Mouse (Mus musculus) gastrocnemius, postnatal 36 days (tissue): ENCODE measurements around the gene Grn. TPM values are rescaled to one million over a fixed set of nuclear protein-coding genes. Genes with fewer than 3 reads are reported as not detected.

Experiments
- DNase-seq, 2 experiments: peaks; one replicate each; pipeline ENCODE4 v3.0.0; 2022
- intact Hi-C: fragments of 180-260 bp; cut with DNase I; formaldehyde crosslinking; loops from one replicate; pipeline ENCODE4 v1.15.1; 2025
- total RNA-seq, 2 experiments: library from RNA; stranded (reverse); gene quantifications; 2 replicates each; pipeline ENCODE4 v1.2.3; 2021

Gene Grn
- total RNA-seq, 2 experiments from 2014 or later, result 23.5 to 24.8 TPM

DNA sequence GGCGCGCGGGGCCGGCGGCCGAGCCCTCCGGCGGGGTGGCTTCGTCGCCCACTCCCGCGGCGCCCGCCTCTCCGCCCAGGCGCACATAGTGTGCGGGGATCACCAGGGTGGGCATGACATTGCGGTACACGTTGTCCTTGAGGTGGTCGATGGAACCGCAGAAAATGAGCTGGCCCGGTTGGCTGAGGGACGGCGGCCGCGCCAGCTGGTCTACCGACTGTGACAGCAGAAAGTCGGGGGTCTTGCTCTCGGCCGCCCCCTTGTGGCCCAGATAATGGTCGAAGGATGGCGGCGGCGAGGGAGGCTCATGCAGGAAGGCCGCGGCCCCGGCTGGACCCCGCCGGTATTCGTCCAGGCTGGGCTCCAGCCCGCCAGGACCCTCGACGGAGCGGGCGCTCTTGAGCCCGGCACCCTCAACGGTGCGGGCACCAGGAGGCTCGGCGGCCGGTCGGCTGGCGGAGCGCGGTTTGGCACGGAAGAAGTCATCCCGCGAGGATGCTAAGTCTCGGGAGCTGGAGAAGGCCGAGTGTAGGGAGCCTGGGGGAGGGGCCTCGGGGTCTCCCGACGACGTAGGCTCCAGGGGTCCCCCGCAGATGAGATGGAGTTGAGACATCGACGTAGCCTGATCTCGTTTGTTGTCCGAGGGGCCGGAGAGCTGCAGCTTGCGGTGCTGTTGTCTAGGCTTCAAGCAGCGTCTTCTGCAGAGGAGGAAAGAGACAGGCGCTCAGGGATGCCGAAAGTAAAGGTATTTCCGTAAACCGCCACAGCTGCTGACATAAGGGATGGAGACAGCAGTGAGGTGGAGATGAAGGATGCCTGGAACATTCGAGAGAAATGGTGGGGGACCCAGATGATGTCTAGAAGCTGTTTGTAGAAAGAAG, 8.3 kb downstream of the Grn start:
- DNase-seq, result peak; percentile 78 to 85
- intact Hi-C loops, result no loop called here

DNA sequence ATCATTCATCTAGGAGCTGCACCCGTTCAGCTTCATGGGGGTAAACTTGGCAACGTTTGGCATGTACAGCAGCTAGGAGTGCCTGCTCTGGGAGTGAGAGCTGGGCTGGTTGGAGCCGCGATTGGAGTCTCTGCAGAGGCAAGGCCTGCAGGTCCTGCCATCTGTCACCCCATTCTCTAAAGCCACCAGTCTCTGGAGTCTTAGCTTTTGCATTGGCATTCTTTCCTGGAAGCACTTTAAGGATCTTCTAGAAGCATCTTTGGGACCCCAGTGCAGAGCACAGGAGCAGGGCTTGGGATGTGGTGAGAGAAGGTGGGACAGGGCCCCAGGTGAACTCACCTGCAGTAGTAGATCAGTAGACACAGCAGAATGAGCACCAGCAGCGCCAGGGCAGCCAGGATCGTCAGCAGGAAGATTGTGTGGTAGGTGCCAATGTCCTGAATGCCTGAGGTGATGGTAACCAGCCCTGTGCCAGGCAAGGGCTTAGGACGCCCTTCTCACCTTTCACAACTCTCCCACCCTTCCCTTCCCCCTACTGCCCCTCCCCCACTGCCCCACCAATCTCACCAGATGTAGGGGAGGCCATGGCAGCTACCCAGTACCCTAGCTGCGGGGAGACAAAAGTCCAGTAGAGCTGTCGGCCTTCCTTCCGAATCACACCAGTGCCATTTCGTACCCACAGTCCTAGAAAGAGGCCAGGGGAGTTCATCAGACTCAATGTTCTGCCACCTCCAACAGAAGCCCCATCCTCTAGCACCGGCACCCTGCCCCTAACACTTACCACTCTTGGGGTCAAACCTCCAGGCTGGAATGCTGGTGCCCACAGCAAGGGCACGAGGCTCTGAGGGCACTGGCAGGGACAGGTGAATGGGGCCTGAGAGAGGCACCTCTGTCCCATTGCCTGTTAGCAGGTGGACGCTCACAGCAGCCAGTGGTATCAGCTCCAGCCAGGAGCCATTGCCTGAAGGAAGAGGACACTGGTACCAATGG, 9.3 kb downstream of the Grn start:
- DNase-seq, result no peak
- intact Hi-C loops, result no loop called here

DNA sequence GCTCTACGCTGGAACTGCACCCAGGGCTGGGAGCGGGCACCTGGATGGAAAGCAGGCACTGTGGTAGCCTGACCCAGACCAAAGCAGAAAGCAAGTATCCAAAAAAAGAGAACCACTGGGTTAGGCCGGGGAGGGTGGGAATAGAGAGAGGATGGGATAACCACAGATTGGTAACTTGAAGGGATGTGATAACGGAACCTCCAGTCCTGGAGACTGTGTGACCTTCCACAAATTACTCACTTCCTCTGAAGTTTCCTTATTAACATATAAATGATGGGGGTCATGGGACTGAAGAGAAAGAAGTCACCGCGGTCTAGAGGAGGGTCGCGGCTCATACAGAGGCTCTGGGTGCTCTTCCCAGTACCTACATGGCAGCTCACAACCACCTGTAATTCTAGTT, 10.1 kb downstream of the Grn start:
- DNase-seq, result no peak
- intact Hi-C loops, result no loop called here

DNA sequence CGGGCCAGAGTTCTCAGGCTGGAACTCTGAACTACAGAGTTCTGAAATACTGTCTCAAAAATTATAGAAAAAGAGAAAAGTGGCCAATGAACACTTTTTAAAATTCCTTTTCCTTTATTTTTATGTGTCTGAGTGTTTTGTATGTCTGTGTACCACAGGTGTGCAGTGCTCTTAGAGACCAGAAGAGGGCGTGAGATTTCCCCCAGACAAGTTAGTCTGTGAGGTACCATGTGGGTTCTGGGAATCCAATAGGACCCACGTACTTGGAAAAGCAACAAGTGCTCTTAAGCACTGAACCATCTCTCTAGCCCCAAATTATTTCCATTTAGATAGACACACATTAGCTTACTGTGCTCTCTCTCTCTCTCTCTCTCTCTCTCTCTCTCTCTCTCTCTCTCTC, 11.3 kb downstream of the Grn start:
- DNase-seq, result no peak
- intact Hi-C loops, result no loop called here

DNA sequence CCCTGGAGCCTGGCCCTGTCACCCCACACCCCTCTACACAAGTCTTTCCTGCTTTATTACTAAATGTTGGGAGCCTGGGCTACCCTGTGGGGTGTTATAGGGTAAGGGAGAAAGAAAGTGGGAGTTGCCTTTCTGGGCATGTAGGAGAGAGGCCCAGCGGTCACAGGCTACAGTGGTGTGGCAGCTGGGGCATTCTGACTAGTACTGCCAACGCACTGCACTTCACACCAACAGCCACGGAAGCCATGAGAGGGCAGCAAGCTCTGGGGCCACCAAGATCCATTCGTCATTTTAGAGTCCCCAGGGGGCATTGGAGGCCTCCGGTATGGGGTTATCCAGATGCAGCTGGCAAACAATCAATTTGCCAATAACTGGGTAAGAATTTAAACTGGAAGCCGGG, 12.0 kb downstream of the Grn start:
- intact Hi-C loops, result no loop called here
- DNase-seq, result no peak

DNA sequence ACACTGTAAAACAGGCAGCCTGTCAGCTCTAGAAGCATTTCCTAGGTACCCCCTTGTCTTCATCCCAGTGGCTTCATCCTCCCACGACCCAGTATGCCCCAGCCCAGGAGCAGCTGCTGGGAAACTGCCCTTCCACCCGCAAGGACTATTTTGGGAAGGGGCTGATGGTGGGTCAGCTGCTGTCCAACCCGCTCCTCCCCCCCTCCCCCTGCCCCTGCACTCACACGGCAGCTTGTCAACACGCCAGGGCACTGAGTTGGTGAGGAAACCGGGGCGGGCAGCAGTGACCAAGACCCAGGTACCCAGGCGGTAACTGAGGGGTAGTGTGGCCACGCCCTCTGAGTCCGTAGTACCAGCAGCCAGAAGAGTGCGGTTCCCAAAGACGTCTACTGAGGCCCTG, 13.6 kb downstream of the Grn start:
- DNase-seq, result no peak
- intact Hi-C loops, result no loop called here

DNA sequence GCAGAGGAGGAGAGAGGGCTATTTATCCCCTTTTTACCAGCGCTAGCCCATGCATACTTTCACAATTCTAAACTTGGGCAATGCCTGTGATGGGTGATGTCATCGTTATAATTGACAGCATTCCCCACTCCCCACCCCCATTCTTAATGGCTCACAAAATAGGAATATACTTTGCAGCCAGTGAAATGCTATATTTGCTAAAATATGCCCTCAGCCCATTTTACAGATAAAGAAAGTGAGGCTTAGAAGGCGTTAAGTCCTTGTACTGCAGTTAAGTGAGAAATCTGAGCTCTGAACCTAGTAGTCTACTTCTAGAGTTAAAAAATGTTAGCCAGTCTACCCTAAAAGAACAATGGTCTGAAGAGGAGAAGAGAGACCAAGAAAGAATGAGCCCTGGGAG, 14.2 kb downstream of the Grn start:
- intact Hi-C loops, result no loop called here
- no peak for DNase-seq

DNA sequence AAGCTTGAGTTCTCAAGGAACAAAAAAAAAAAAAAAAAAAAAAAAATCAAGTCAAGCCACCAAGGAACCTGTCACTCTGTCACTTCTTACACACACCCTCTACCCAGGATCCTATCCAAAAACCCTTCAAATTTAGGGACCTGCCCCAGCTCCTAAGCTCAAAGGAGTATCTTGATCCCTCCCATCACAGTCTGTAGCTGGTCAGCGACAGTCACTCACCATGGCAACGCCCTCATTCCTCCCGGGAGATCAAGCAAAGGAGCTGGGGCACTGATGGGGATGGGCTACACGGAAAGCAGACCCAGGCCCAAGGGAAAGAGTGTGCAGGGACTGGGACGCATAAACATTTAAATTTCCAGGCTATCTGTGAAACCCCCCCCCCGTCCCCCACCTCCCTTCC, 14.7 kb downstream of the Grn start:
- no peak for DNase-seq
- intact Hi-C loops, result no loop called here

DNA sequence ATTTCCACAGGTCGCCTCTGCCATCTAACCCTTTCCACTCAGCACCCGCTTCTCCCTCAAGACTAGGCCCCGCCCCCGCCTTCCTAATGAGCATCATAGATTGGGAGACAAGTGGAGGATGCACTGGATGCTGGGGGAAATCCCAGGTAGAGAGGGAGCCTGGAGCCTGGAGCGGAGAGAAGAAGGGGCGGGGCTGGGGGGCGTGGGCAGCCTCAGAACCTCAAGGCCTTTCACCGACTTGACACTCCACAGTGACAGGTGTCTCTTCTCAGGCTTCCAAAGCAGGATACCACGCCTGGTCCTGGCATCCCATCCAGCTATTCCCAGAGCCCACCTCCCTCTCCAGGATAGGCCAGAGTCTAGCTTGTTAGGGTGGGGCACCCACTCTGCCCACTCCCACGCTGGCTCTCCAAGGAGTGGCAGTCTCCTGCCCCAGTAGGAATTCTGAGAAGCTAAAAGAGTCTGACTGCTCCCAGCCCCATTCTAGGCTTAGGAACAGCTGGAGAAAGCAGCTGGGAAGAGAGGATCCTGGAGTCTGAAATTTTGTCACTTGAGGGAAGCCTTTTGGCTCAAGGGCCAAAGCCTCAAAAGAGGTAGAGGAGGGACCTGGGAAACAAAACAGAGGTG, 15.3 kb downstream of the Grn start:
- intact Hi-C loops, result no loop called here
- DNase-seq, result no peak

DNA sequence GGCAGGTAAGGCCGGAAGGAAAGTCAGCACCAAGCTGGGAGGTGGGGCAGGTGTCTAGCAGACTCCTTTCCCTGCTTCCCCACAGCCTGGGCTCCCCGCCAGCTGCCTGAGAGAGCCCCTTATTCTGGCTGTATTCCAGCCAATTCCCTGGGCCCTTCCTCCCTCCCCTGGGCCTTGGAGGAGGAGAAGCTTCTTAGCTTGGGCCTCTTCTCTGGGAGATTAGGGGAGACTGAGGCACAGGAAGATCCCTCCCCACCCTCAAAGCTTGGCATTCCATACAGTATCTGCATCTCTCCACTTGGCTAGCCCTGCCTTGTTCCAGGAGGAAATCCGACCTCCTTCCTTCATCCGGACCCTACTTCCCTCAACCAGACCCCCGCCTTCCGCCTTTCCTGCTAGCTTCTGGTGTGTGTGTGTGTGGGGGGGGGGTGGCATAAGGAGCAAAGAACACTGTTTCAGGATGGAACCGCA, 15.8 kb downstream of the Grn start:
- DNase-seq, result no peak
- intact Hi-C loops, result no loop called here

DNA sequence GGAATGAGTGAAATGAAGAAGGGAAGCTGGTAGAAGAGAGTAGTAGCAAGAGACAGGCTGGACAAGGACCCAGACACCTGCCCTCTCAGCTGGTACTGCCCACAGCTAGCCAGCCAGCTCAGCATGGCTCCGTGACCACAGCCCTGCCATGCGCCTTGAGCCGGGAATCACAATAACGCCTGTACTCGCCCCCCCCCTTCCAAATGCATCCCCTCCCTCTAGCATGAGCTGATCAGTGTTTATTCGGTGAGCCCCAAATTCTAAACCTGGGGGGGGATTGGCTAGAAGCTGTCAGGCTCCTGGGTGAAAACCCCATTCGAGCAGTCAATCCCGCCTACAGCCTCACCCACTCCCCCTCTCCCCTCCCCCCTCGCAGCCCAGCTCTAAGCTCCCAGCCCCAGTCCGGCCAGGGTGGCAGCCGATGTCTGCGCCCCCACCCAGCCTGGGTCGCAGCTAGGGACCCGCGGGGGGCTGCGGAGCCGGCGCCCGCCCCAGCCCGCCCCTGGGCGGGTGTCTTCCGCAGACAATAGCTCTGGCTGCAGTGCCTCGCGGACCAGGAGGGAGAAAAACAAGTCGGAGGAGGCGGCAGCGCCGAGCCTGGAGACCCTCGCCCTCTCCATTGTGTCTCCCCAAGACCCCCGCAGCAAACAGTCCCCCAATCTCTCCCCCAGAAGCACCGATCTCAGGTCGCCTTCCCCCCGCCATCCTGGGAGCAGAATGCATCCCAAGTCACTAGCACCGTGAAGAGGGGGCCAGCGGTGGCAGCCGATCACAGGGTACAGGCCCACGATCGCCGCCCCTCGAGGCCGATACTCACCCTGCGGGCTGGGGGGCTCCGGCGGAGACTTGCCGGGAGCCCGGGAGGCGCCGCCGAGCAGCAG, 16.7 kb downstream of the Grn start:
- no peak for DNase-seq
- intact Hi-C loops, result no loop called here

DNA sequence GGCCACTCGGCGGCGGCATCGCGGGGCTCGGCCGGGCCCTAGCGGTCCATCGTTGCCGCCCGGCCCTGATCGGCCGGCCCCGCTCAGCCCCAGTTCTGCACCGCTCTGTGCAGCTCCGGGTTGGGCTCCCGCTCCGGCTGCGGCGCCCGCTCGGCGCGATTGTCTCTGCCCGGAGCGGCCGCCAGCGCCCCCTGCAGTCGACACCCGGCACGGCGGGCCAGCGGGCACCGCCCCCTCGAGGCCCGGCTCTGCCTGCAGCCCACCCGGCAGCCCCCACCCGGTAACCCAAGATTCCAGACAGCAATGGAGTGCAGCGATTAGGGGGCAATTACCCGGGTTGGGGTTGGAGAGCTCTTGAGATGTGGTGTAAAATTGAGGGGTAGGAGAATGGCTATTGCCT, 17.4 kb downstream of the Grn start, which contains the start of gene Fam171a2:
TSS of gene Fam171a2 (minus strand) at position 186 of the 400 bp plus-strand sequence.
- peak; percentile 65 to 67 for DNase-seq
- intact Hi-C loops, result no loop called here

DNA sequence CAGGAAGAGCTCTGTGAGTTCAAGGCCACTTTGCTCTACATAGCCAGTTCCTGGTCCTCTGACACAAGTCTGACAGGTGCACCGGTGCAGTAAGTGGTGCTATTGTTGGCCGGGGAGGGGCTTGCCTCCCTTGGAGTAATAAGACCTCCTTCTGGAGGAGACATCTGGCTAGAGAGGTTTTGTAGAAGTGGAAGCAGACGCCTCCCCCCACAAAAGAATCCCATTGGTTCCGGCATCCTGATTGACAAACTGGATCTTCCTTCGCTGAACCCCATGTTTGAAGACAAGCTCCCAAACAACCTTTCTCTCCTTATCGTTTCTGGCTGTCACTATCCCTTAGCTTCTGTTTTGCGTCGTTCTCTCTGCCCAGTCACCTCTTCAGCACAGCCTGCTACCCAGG, 18.2 kb downstream of the Grn start:
- intact Hi-C loops, result no loop called here
- no peak for DNase-seq

DNA sequence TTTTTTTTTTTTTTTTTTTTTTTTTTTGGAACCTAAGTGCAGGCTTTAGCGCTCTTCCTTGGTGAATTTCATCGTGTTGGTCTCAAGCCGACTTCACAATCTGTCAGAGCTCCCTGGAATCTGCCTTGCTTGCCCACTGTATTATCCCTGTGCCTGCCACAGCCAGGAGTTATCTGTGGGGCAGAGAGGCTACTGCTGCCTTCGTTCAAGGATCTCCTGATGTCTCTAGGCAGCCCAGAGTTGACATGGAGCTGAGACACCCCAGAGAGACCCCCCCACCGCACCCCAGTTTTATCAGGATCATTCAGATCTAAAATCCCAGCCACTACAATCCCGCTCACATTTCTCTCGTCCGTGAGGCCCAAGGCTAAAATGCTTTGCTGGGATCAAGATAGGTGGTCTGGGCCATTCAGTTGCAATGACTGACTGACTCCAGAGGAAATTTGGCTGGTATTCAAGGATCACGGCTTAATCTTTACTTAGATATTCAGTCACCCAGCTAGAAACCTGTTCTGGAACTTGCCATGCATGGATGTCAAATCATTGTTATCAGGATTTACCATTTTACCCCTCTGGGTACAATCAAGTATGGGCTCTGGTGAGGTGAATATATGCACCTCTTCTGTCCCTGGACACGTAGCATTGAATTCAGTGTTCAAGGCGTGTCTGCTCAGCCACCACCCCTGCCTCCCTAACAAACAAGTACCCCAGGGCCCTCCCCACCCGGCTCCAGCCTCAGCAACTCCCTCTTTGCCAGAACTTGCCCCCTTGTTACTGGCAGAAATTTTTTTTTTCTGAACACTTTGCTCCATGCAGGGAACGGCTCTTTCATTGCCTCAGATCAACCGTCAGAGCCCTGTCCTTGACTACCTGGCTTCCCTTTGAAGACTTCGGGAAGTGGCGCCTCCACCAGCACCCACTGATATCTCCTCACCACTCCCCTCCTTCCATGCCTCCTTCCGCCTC, 19.2 kb downstream of the Grn start:
- no peak for DNase-seq
- intact Hi-C loops, result no loop called here

DNA sequence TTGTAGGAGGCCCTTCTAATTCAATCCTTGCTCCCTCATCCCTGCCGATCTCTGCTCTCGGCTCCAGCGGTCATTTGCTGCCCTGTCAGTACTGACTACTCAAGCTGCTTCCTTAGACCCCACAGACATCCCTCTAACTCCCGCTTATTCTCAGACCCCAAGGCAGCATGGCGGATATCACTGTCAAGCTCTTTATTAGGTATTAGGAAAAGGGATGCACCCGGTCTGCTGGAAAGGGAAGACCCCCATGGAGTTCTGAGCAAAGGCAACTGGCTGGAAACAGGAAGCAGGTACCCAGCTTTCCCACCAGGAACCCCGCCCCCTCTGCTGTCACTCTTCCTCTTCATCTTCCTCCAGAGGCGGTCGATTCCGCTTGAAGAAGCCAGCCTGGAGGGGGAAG, 23.0 kb downstream of the Grn start:
- intact Hi-C loops, result no loop called here
- no peak for DNase-seq

DNA sequence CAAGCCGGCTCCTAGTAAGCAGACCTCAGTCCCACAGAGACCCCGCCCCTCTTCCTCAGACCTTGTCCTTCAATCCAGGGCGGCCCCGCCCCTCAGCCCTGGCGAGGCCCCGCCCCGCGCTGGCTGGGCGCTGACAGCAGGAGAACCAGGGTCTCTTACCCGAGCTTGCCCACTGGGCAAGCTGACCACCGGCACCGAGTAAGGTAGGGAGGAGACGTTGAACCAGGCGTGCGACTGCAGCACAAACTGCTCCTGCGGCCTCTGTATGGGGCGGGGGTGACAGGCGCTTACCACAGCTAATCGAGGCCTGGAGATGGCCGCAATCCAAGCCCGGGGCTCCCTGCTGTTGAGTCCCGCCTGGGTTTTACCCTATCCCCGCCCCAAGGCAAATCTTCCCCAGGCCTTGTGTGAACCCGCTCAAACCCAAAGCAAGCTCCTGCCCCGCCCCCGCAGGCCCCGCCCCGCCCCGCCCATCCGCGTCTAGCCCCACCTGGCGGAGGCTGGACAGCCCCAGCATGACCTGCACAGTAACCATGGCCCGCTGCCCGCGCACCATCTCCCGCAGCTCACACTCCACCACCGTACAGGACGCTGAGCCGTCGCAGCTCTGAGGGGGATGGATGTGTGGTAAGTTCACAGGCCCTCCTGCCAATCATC, 25.8 kb downstream of the Grn start:
- DNase-seq, result peak; percentile 51 to 58
- intact Hi-C loops, result no loop called here

DNA sequence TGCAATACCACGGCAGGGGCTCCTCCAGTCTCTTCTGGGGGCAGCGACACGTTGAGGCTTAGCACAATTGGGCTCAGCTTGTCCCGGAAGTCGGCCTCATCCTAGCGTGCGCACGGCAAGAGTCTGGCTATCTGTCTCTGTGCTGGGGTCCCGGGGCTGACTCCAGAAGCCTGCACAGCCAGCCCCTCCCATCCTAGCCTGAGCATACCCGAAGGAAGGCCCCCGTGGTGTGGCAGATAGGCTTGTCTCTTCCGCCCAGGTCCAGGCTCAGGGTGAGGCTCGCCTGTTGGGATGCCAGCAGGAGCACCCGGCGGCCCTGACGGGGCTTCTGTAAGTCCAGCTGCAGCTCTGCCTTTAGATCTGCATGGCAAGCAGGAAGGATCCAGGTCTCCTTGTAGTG, 30.4 kb downstream of the Grn start:
- intact Hi-C loops, result no loop called here
- no peak for DNase-seq

DNA sequence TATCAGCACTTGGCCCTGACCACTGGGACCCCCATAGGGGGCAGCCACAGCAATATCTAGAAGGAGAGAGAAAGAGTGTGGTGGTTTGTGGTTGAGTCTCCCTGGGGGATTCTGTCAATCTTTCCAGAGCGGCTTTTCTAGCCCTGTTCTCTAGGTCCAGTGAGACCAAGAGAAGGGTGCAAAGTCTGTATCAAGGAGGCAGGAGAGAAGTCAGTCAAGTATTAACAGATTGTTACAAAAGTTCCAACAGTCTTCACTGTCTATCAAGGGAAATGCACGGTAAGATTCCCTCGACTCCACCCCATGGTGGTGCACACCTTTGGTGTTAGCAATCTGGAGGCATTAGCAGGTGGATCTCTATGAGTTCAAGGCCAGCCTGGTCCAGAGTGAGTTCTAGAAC, 31.6 kb downstream of the Grn start:
- DNase-seq, result no peak
- intact Hi-C loops, result no loop called here
